Comparison of ENCODE assay signal across 9 mouse cellular contexts in the genomic region with DNA sequence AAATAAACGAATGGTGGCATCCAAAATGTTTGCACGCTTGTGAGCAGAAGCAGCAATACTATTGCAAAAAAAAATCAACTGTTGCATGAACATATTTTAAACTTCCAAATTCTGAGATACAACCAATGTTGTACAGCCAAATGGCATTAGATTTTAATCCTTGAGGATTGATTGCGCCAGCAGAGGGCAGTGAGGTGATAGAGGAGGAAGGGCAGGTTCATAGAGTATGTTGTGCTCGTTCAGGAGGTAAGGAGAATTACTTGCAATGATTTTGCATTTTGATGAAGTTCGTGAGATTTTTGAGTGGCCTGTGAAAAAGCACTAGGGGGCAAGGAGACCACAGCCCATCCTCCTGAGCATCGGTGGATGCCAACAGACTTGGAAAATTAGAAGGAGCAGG. TPM values are rescaled to one million over a fixed set of nuclear protein-coding genes. Genes with fewer than 3 reads are reported as not detected.
A peak's percentile ranks its signal among the peaks of the same experiment; 100 is the strongest.
DNase-seq lines count a peak whose midpoint lies in the region; ATAC-seq and TF ChIP-seq lines count a peak whose summit lies in the region.
"Had no signal": no experiment of that assay in that cellular context is flagged by ENCODE, and none has a peak within 500 bp of the region (broad histone marks: within the 10 kb centered on the region; RNA-seq: fewer than 3 reads in every experiment).

No protein-coding gene starts in this region.

- no peaks in the 10 kb centered on the region for H3K9me3 ChIP-seq in hindbrain, embryonic 14.5 days (ENCODE audit: control insufficient read depth, low read length)
- H3K9me3 ChIP-seq in hindbrain, embryonic 12.5 days (replicated peaks), result no peaks in the 10 kb centered on the region
- no peaks in the 10 kb centered on the region for H3K9me3 ChIP-seq in ES-E14 (ENCODE audit: control insufficient read depth, insufficient read depth, low read depth, low read length)
- H3K9me3 ChIP-seq: limb, embryonic 12.5 days had no signal

- H3K27me3 ChIP-seq in hindbrain, embryonic 14.5 days (ENCODE audit: control insufficient read depth, insufficient read depth, low read length), result no peaks in the 10 kb centered on the region
- H3K27me3 ChIP-seq in hindbrain, embryonic 12.5 days, result no peaks in the 10 kb centered on the region
- H3K27me3 ChIP-seq in cerebellum, adult 2 months (ENCODE audit: control insufficient read depth, insufficient read depth, low read length), result no peaks in the 10 kb centered on the region

- no peak for ATAC-seq in hindbrain, embryonic 14.5 days (ENCODE audit: low FRiP score)
- no peak for ATAC-seq in hindbrain, embryonic 12.5 days (ENCODE audit: low FRiP score)

- TF ChIP-seq CTCF in cerebellum, adult 2 months (IDR thresholded peaks at IDR 0.05; ENCODE audit: borderline replicate concordance, insufficient read depth, low read depth, low read length), result peak; percentile 77

- H3K4me3 ChIP-seq in hindbrain, embryonic 14.5 days (replicated peaks; ENCODE audit: low read length), result no peak overlapping the region
- no peak overlapping the region for H3K4me3 ChIP-seq in hindbrain, embryonic 12.5 days
- no peak overlapping the region for H3K4me3 ChIP-seq in ES-E14 (ENCODE audit: insufficient read depth in 1 of 2, low read depth in 1 of 2, low read length in 2 of 2, poor library complexity in 1 of 2, severe bottlenecking in 1 of 2)
- no peak overlapping the region for H3K4me3 ChIP-seq in cerebellum, adult 2 months (replicated peaks; ENCODE audit: insufficient read depth, low read depth, low read length)
- H3K4me3 ChIP-seq: limb, embryonic 12.5 days had no signal

- no peak overlapping the region for H3K27ac ChIP-seq in hindbrain, embryonic 14.5 days
- H3K27ac ChIP-seq in hindbrain, embryonic 12.5 days, result no peak overlapping the region
- no peak overlapping the region for H3K27ac ChIP-seq in ES-E14 (ENCODE audit: insufficient read depth, low read depth, low read length, poor library complexity, severe bottlenecking)
- no peak overlapping the region for H3K27ac ChIP-seq in cerebellum, adult 2 months (ENCODE audit: insufficient read depth, low read length)
- H3K27ac ChIP-seq: limb, embryonic 12.5 days had no signal

- H3K4me2 ChIP-seq in hindbrain, embryonic 14.5 days (replicated peaks), result no peak overlapping the region
- H3K4me2 ChIP-seq in hindbrain, embryonic 12.5 days (replicated peaks), result no peak overlapping the region
- H3K4me2 ChIP-seq: limb, embryonic 12.5 days had no signal

- in situ Hi-C loops in ES-E14 (cut with MboI; ENCODE audit: low sequenced_read_pairs in 2 of 2, unreplicated experiment in 2 of 2), result no loop called here

- DNase-seq in hindbrain, embryonic 14.5 days (ENCODE audit: low spot score), result peak; percentile 79
- no peak for DNase-seq in ES-E14 (ENCODE audit: low read depth, low spot score)
- peak; percentile 75 to 83 for DNase-seq in cerebellum, adult 2 months
- DNase-seq in frontal cortex, postnatal 25 days (ENCODE audit: low spot score in 2 of 2), result peak; percentile 37 to 61
- peak; percentile 69 for DNase-seq in layer of hippocampus, adult 9-10 months (ENCODE audit: low spot score)
- peak; percentile 74 for DNase-seq in lung, postnatal 36 days
- peak; percentile 69 for DNase-seq in telencephalon, adult 2 months (ENCODE audit: low read depth, low spot score)

- no peaks in the 10 kb centered on the region for H3K4me1 ChIP-seq in hindbrain, embryonic 14.5 days (replicated peaks; ENCODE audit: control insufficient read depth, insufficient read depth, low read length)
- no peaks in the 10 kb centered on the region for H3K4me1 ChIP-seq in hindbrain, embryonic 12.5 days
- no peaks in the 10 kb centered on the region for H3K4me1 ChIP-seq in ES-E14 (ENCODE audit: control insufficient read depth in 2 of 2, insufficient read depth in 2 of 2, low read length in 2 of 2, poor library complexity in 1 of 2)
- no peaks in the 10 kb centered on the region for H3K4me1 ChIP-seq in cerebellum, adult 2 months (ENCODE audit: control insufficient read depth, insufficient read depth, low read length)
- H3K4me1 ChIP-seq: limb, embryonic 12.5 days had no signal

- H3K36me3 ChIP-seq in hindbrain, embryonic 14.5 days (replicated peaks; ENCODE audit: control insufficient read depth, insufficient read depth), result no peaks in the 10 kb centered on the region
- H3K36me3 ChIP-seq in hindbrain, embryonic 12.5 days, result no peaks in the 10 kb centered on the region
- no peaks in the 10 kb centered on the region for H3K36me3 ChIP-seq in ES-E14 (ENCODE audit: control insufficient read depth, insufficient read depth, low read length, poor library complexity, severe bottlenecking)
- H3K36me3 ChIP-seq: limb, embryonic 12.5 days had no signal

- 26% methylated on average over 6 of the region's 6 CpGs for WGBS in hindbrain, embryonic 14.5 days
- WGBS in hindbrain, embryonic 12.5 days, result 26% methylated on average over 6 of the region's 6 CpGs
- 17% methylated on average over 6 of the region's 6 CpGs for WGBS in cerebellum, adult 2 months

- no peak for TF ChIP-seq POLR2A in cerebellum, adult 2 months (IDR thresholded peaks at IDR 0.05; ENCODE audit: borderline replicate concordance, insufficient read depth, low read length)

- no peak overlapping the region for H3K9ac ChIP-seq in hindbrain, embryonic 14.5 days
- H3K9ac ChIP-seq in hindbrain, embryonic 12.5 days, result no peak overlapping the region
- H3K9ac ChIP-seq in ES-E14 (ENCODE audit: insufficient read depth, low read depth, low read length, poor library complexity, severe bottlenecking), result no peak overlapping the region
- H3K9ac ChIP-seq: limb, embryonic 12.5 days had no signal

TF ChIP-seq in ES-E14, 5 proteins besides CTCF, POLR2A, EP300 and RAD21:
- TF ChIP-seq CHD2 (IDR thresholded peaks at IDR 0.05; ENCODE audit: low read depth, low read length) (no peak), MAFK (IDR thresholded peaks at IDR 0.05; ENCODE audit: insufficient read depth, low read depth, low read length) (no peak), ZC3H11A (IDR thresholded peaks at IDR 0.05; ENCODE audit: borderline replicate concordance, low read depth, low read length) (peak; percentile 51; the same call in 1 of the 2 replicates)
TF ChIP-seq in ES-E14: peak in this region for 1.

RNA-seq across cellular contexts. Expression of gene F830045P16Rik, which starts 33.8 kb away (rescaled TPM):
- polyA plus RNA-seq in hindbrain, embryonic 14.5 days (2014; fragmentation: Nextera tagmentation; extraction: Ambion mirVana), result not detected in 2 replicates
- 0.10 TPM in 1 of 2 replicates, not detected in the other for polyA plus RNA-seq in hindbrain, embryonic 12.5 days (2016; fragmentation: Nextera tagmentation; extraction: Ambion mirVana)
- not detected in 2 replicates for total RNA-seq in ES-E14 (2012; rRNA removed)
- 0.13 and 0.15 TPM in 2 replicates for polyA plus RNA-seq in cerebellum, adult 2 months (2012; rRNA removed)
- polyA plus RNA-seq: limb, embryonic 12.5 days had no signal
